Mouse (Mus musculus): ENCODE measurements around the gene Ntrk3.

Gene Ntrk3

GRCm38 (mm10) chr7:78361341-78362309 lies 376.2 kb downstream of the Ntrk3 start:
- no peak for DNase-seq (ENCODE audit: low read depth)

DNA sequence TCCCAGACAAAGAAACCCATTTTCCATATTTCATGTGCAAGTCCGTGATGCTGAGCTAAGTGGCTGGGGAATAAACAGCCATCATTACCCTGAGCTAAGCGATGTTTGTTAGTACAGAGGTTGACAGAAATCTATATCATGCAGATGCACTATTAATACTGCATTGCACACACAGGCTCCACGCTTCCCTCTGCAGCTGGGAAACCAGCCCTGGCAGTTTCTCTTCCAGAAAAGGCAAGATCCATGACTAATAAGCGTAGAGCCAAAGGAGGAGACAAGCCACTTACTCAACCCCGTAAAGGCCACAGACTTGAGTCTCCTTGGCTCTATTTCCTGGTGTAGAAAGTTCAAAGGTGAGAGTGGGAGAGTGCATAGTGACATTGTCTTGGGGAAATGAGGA lies 390.3 kb downstream of the Ntrk3 start:
- no peak for DNase-seq (ENCODE audit: low read depth)

- no peak for DNase-seq (ENCODE audit: low read depth)
Measured at GRCm38 (mm10) chr7:78333422-78333821, 404.4 kb downstream of the Ntrk3 start.

- no peak for DNase-seq (ENCODE audit: low read depth)
Measured at GRCm38 (mm10) chr7:78328301-78328700, 409.5 kb downstream of the Ntrk3 start.

GRCm38 (mm10) chr7:78326185-78326584 lies 411.6 kb downstream of the Ntrk3 start:
- no peak for DNase-seq (ENCODE audit: low read depth)

DNA sequence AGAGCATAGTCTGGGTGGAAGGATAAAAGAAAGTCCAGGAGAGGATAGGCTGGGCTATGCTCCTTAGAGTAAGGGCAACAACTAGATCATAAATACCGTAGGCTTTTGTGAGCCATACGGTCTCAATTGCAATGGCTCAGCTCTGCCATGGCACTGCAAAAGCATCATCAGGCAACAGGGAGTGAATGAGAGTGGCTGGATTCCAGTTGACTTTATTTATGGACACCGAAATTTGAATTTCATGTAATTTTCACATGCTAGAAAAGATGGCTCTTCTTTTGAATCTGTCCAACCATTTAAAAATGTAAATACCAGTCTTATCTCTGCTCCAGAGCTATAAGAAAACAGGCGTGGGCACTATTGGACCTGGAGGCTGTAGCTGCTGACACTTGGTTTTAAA lies 419.2 kb downstream of the Ntrk3 start:
- no peak for DNase-seq (ENCODE audit: low read depth)

DNA sequence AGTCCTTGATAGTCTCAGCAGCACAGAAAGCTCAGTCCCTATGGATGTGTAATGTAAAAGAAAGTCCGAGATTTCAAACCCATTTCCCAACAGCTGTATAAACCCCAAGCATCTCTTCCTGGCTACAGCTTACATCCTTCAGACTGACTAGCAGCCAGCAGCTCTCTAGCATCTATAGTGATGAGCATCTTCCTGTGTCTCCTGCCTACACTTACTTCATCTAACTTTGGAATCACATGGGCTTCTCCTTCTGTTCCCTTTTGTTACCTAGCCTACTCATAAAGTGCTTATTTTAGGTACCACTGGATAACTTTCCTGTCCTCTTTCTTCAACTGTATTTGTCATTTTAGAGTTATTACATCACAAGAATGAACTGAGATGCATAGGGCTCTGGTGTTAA lies 432.0 kb downstream of the Ntrk3 start:
- DNase-seq (ENCODE audit: low read depth): no peak

DNA sequence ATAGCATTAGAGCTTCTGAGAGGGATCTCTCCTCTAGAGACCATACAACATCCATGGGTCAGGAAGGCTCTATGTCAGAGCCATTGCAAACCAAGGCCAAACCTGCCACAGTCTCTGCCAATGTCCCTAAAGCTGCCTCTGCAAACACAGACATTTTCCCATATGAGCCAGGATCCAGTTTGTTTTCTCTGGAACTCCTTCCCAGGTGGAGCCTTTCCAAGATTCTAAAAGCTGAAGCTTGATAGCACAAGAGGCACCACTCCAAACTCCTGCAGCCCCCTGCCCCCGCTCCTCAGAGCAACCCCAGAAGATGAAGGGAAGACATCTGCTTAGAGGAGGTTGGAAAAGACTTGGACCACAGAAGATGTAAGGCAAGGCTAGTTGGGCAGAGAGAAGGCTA lies 432.8 kb downstream of the Ntrk3 start:
- no peak for DNase-seq (ENCODE audit: low read depth)

- no peak for DNase-seq (ENCODE audit: low read depth)
Measured at GRCm38 (mm10) chr7:78297290-78297689, 440.5 kb downstream of the Ntrk3 start.

DNA sequence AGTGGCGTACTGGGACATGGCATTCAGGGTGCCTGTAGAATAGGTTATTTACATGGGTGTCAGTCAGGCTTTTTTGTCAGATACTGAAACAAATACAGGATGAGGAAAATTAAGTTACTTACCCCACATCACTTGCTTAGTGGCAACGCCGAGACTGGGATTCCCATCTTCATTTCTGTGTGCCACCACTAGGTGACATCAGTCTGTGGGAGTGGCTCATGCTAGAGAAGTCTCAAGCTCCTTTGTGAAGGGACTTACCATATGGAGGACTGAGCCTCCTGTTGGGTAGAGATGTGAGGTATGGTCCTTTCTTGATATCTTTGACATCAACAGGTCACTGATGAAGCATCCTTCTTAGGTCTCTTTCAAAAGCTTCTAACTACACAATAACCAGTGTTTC lies 443.5 kb downstream of the Ntrk3 start:
- DNase-seq (ENCODE audit: low read depth): no peak

DNA sequence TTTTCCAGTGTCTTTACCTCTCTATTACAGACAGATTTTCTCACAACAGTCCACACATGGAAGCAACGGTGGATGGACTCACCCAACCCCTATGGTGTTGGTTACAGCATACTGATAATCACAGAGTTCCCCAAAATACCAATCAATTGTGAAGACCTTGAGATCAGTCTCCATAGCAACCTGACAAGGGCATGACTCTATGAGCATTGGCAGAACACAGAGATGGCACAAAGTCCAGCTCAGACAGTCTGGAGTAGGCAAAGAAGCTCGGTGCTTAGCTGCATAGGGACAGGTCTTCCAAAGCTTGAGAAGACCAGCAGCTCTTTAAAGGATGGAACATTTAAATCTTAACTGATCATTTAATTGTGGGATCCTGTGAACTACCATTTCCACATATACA lies 447.6 kb downstream of the Ntrk3 start:
- DNase-seq (ENCODE audit: low read depth): no peak

- no peak for DNase-seq (ENCODE audit: low read depth)
Measured at GRCm38 (mm10) chr7:78286516-78287238, 451.1 kb downstream of the Ntrk3 start.

- no peak for DNase-seq (ENCODE audit: low read depth)
Measured at GRCm38 (mm10) chr7:78269506-78270250, 468.1 kb downstream of the Ntrk3 start.

DNA sequence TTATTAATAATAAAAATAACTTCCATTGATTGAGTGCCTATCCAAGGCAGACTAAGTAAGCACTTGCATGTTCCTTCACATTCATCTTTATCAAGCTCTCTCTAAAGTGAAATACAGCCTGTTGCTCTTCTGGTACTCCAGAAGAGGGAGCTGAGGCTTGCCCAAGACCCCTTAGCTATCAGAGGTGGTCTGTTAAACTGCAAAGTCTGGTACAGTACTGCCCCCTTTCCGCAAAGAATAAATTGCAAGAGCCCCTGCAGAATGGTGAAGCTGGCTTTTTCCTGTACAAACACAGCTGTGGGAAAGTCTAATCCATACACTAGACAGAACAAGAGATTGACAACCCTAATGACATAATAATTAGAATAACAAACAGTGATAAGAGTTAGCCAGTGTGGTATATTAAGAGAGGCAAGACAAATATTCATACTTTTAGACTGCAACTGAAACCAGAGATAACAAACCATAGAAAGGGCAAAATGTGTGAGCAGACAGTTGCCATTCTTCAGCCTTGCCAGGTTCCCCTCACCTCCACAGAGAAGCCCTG lies 470.3 kb downstream of the Ntrk3 start:
- no peak for DNase-seq (ENCODE audit: low read depth)

DNA sequence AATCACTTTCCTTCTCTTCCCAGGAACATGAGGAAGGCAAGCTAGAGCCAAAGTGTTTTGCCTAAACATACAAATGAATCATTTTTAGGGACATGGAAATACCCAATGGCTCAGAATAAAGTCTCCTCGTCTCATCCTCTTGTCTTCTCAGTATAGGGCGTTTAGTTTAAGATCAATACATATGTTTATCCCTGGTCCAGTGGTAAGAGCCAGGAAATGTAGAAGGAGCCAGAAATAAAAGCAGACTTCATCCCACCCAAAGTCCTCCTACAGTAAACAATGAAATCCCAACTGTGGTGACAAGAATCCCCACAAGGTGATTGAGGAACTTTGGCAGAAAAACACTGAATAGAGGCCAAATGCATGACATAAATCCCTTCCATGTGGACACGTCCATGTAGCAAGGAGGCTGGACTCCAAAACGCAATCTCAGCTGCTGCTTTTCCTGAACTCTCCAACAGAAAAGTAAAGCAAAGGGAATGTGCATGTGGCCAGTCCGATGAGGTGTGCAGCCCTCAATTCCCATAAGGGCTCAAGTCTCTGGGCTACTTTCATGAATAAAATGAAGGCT lies 473.3 kb downstream of the Ntrk3 start:
- no peak for DNase-seq (ENCODE audit: low read depth)

DNA sequence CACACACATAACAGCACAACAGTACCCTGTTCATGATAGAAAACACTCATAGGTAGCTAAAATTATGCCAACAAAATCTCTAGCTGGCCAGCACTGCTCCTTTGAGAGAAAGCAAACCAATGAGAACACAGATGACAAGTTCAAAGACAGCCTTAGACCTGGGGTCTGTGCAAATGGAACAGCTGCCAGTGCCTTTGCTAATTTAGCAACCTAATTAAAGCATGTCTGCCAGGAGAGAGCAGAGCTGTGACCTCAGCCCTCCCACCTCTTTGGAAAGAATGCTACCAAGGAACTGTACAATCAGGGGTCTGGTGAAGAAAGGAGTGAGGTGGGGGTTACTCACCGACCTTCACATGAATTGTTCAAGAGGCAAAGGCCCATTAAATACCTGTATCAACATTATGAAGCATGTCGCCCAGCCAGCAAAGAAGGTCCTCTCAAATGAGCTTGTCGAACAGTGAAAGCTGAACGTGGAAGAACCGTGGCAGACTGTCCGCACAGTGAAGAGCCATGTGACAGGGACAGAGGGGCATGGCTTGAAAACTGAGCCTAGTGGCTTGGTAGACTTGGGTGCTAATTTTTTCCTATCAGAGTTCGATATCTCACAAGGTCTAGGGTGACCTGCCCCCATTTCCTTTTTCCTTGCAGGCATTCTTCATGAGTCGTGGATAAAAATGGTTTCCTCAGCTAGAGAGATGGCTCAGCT lies 476.2 kb downstream of the Ntrk3 start:
- no peak for DNase-seq (ENCODE audit: low read depth)

- no peak for DNase-seq (ENCODE audit: low read depth)
Measured at GRCm38 (mm10) chr7:78258151-78258550, 479.7 kb downstream of the Ntrk3 start.

GRCm38 (mm10) chr7:78253777-78254385 lies 483.9 kb downstream of the Ntrk3 start:
- DNase-seq (ENCODE audit: low read depth): no peak

DNA sequence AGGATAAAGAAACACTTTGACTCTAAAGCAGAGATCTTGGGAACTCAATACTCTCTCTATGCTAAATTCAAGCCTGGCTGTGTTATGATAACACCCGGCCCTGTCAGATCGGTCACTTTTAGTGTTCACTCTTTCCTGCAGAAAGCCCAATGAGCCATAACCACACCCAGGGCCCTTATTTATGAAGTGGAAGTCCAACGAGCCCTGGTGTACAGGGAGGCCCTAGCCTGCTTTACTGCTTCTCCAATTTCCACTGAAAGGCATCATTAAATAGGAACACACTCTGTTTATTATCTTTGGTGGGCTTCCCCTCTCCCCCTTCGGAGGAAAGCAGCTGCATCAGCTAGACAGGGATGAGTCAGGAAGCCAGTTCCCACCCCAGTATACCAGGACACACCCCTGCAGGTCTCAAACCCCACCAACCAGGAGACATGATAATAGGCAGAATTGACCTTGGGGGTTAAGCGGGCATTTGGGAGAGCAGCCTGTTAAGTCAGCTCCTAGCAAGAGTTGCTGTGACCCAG lies 489.6 kb downstream of the Ntrk3 start:
- no peak for DNase-seq (ENCODE audit: low read depth)

GRCm38 (mm10) chr7:78239012-78239411 lies 498.8 kb downstream of the Ntrk3 start:
- DNase-seq (ENCODE audit: low read depth): no peak

DNA sequence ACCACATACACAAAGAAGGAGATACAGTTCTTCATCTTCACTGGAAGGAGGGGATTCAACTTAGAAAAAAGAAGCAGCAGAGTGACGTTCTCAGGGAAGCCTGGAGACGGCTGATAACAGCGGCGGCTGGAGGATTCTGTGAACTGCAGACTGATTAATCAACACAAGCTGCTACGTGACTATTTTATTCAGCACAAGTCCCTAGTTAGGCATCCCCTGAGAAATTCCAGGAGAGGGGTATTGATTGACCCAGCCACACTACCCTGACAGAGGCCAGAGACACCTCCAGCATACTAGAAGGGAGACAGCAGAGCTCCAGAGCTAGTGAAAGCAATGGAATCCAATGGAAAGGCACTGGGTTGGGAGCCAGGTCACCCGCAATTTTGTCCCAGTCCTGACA lies 516.1 kb downstream of the Ntrk3 start:
- DNase-seq (ENCODE audit: low read depth): no peak

Measured in fibroblast of lung, adult 2 months (primary cell).